Comparison of ENCODE assay signal across 12 mouse cellular contexts in the genomic region with DNA sequence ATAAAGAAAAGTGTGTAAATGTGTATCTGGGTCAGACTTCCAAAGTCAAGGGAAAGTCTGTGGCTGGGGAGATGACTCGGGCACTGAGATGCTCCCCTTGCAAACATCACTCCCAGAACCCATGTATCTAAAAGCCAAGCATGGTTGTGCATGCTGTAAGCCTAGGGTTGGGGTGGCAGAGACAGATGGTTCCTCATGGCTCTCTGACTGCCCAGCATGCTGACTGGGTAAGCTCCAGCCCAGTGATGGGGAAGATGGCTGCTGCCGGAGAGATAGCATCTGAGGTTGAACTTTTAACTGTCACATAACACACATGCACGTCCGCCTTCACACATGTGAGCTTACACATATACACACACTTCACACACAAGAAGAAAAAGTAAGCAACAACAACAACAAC.
"Had no signal": no experiment of that assay in that cellular context is flagged by ENCODE, and none has a peak within 500 bp of the region (broad histone marks: within the 10 kb centered on the region; RNA-seq: fewer than 3 reads in every experiment).

No protein-coding gene starts in this region.

- DNase-seq: kidney, adult 9 months; kidney, postnatal 25 days; layer of hippocampus, adult 9-11 months; liver; lung, adult 18-20 months; lung, postnatal 10 days; lung, postnatal 36 days; retina, postnatal 1 day; right cerebral cortex, postnatal 25 days; spleen, adult 18-20 months; thymus, adult 18-20 months; thymus, postnatal 36 days had no signal
